Mouse (Mus musculus): ENCODE measurements at regions not wholly inside any gene's neighbourhood (a gene's known extent, or its start where the extent isn't known, plus 50 kb on each side); places are given as distances from the start of the nearest gene placed in this dataset.

DNA sequence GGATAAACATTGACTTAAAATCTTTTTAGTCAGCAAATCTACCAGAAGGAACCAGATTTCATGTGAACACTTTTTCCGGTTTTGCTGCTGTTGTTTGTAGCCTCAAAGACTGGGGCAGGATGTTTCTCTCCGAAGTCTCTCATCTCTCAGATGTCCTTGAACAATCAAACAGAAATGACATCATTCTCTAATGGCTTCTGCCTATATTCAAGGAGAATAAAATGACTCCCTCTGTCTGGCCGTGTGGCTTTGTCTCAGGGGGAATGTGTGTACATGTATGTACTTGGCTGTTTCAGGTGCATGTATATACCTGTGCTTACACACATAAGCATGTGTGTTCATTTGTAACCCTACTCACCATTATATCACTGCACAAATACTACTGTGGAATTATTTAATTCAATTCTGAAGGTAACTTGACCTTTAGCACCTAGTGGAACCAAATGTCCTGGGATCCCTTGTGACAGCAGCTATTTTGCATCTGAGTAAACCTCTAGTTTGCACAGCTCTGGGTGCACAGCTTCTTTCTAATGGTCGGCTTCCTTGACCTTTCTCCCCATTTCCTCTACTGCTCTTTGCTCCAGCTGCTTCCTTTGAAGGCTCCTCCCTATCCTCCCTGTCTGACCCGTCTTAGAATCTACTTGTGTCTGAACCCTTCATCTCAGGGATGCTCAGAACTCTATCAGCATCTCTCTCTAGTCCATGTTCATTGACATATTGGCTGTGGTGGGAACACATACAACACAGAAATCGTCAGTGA is 93.8 kb upstream of the Plekhg1 start:
- TF ChIP-seq MAX (IDR thresholded peaks at IDR 0.05; ENCODE audit: low read length) (no peak), MYC (IDR thresholded peaks at IDR 0.05; ENCODE audit: low read depth, low read length) (no peak), MAZ (IDR thresholded peaks at IDR 0.05; ENCODE audit: low read depth, low read length) (no peak)
- Histone ChIP-seq H3K27me3 (replicated peaks) (no peaks in the 10 kb centered on the region), H3K4me2 (ENCODE audit: insufficient read depth, low read depth, poor library complexity, severe bottlenecking) (no peak overlapping the region), H3K36me3 (replicated peaks in 1 of 2; ENCODE audit: control insufficient read depth in 1 of 2, insufficient read depth in 1 of 2, low read length in 1 of 2) (no peaks in the 10 kb centered on the region), H3K79me2 (replicated peaks; ENCODE audit: control insufficient read depth, extremely low read depth, insufficient read depth, poor library complexity, severe bottlenecking) (no peaks in the 10 kb centered on the region), H3K9me3 (replicated peaks; ENCODE audit: low read length) (no peaks in the 10 kb centered on the region), H3K4me1 (ENCODE audit: control insufficient read depth in 1 of 2, insufficient read depth in 2 of 2) (peaks cover 8 to 13% of the 10 kb centered on the region in 2 experiments), H3K4me3 (replicated peaks in 1 of 3; ENCODE audit: low read depth in 2 of 3, low read length in 2 of 3, poor library complexity in 1 of 3) (no peak overlapping the region), H3K27ac (ENCODE audit: insufficient read depth, low read depth) (no peak overlapping the region), H3K9ac (ENCODE audit: insufficient read depth, low read depth) (no peak overlapping the region)
- in situ Hi-C loops (cut with MboI; ENCODE audit: low pct_ligation_motif_present, low pct_unique_long_range_greater_than_20kb, low sequenced_read_pairs) (no loop called here), dilution Hi-C loops (cut with MboI; ENCODE audit: extremely low pct_ligation_motif_present, extremely low pct_unique_long_range_greater_than_20kb, low sequenced_read_pairs) (no loop called here)
- DNase-seq (ENCODE audit: extremely low read depth): no peak

DNA sequence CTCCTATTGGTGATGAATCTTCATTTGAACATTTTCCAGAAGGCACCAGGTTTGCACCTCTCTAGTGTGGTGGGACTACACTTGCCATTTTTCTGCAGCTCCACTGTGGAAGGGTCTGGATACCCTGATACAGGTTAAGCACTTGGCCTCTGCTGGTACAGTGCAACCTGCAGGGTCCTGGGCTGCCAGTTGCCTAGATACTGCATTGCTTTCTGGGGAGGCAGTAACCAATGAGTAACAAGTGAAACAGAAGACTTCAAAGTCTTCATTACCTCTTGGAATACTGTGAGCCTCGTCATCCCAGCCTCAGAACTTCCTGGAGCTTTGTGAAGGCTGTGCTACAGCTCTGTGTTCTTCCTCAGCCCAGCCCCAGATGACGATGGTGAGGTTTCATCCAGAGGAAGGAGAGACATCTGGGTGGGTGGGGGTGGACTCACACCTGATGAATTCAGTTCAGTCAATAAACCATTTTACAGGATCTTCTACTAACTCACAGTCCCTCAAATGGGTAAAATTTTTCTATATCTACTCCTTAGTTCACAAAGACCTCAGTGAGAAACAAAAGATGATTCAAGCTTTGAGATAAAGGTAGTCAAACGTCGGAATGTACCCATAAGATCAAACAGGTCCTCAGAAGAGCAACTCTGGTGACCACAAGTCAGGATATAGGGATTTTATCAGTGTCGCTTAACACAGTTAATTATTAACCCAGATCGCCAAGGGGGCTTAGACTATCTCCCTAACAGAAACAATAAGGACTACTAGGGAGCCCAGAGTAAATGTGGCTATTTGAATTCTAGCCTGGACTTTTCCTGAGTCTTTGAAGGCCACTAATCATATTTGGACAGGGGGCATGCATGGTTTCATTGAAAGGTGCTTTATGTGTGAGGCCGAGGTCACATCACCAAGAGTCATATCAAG is 92.1 kb upstream of the Plekhg1 start:
- no peak overlapping the region for H3K4me2 ChIP-seq (ENCODE audit: insufficient read depth, low read depth, poor library complexity, severe bottlenecking)
- peaks cover 8 to 13% of the 10 kb centered on the region in 2 experiments for H3K4me1 ChIP-seq (ENCODE audit: control insufficient read depth in 1 of 2, insufficient read depth in 2 of 2)
- no peaks in the 10 kb centered on the region for H3K9me3 ChIP-seq (replicated peaks; ENCODE audit: low read length)
- DNase-seq (ENCODE audit: extremely low read depth): no peak
- no peaks in the 10 kb centered on the region for H3K27me3 ChIP-seq (replicated peaks)
- H3K9ac ChIP-seq (ENCODE audit: insufficient read depth, low read depth): no peak overlapping the region
- TF ChIP-seq SMC3 (IDR thresholded peaks at IDR 0.05; ENCODE audit: low read depth, low read length) (no peak), CHD1 (IDR thresholded peaks at IDR 0.05; ENCODE audit: low read depth, low read length) (no peak), ELF1 (IDR thresholded peaks at IDR 0.05; ENCODE audit: low read depth, low read length) (no peak), ETS1 (conservative IDR thresholded peaks at IDR 0.05; ENCODE audit: low read depth, low read length) (no peak), POLR2A (IDR thresholded peaks at IDR 0.05; ENCODE audit: low read depth, low read length) (no peak), TCF12 (IDR thresholded peaks at IDR 0.05; ENCODE audit: low read depth, low read length) (no peak), POLR2AphosphoS2 (IDR thresholded peaks at IDR 0.05; ENCODE audit: low read depth, low read length) (no peak), MAFK (IDR thresholded peaks at IDR 0.05; ENCODE audit: insufficient replicate concordance, low read length) (no peak), E2F4 (IDR thresholded peaks at IDR 0.05; ENCODE audit: insufficient replicate concordance, low read depth, low read length) (no peak), BHLHE40 (IDR thresholded peaks at IDR 0.05; ENCODE audit: low read depth, low read length) (no peak), HCFC1 (IDR thresholded peaks at IDR 0.05; ENCODE audit: low read depth, low read length) (no peak), CHD2 (IDR thresholded peaks at IDR 0.05; ENCODE audit: low read length) (no peak), ZMIZ1 (IDR thresholded peaks at IDR 0.05; ENCODE audit: low read depth, low read length) (no peak), NELFE (IDR thresholded peaks at IDR 0.05; ENCODE audit: low read depth, low read length) (no peak), RAD21 (IDR thresholded peaks at IDR 0.05; ENCODE audit: low read depth, low read length) (no peak), EP300 (IDR thresholded peaks at IDR 0.05; ENCODE audit: low read length) (no peak), RCOR1 (conservative IDR thresholded peaks at IDR 0.05; ENCODE audit: low read depth, low read length) (no peak), PAX5 (IDR thresholded peaks at IDR 0.05; ENCODE audit: low read length) (no peak), MYC (IDR thresholded peaks at IDR 0.05; ENCODE audit: low read depth, low read length) (no peak), USF2 (conservative IDR thresholded peaks at IDR 0.05; ENCODE audit: low read depth, low read length) (no peak)
- in situ Hi-C loops (cut with MboI; ENCODE audit: low pct_ligation_motif_present, low pct_unique_long_range_greater_than_20kb, low sequenced_read_pairs) (no loop called here), dilution Hi-C loops (cut with MboI; ENCODE audit: extremely low pct_ligation_motif_present, extremely low pct_unique_long_range_greater_than_20kb, low sequenced_read_pairs) (no loop called here)
- H3K79me2 ChIP-seq (replicated peaks; ENCODE audit: control insufficient read depth, extremely low read depth, insufficient read depth, poor library complexity, severe bottlenecking): no peaks in the 10 kb centered on the region
- no peak overlapping the region for H3K27ac ChIP-seq (ENCODE audit: insufficient read depth, low read depth)
- H3K4me3 ChIP-seq (replicated peaks in 1 of 3; ENCODE audit: low read depth in 2 of 3, low read length in 2 of 3, poor library complexity in 1 of 3): no peak overlapping the region
- no peaks in the 10 kb centered on the region for H3K36me3 ChIP-seq (replicated peaks in 1 of 2; ENCODE audit: control insufficient read depth in 1 of 2, insufficient read depth in 1 of 2, low read length in 1 of 2)

Measured in CH12.LX (cell line).